Mouse (Mus musculus) ZHBTc4 (cell line): ENCODE measurements around the gene Dgat2.

Source experiments
- DNase-seq: peaks from one replicate; pipeline ENCODE4 v3.0.0-alpha.2; 2011; ENCODE audit warnings: low read depth, low spot score

Gene Dgat2

DNA sequence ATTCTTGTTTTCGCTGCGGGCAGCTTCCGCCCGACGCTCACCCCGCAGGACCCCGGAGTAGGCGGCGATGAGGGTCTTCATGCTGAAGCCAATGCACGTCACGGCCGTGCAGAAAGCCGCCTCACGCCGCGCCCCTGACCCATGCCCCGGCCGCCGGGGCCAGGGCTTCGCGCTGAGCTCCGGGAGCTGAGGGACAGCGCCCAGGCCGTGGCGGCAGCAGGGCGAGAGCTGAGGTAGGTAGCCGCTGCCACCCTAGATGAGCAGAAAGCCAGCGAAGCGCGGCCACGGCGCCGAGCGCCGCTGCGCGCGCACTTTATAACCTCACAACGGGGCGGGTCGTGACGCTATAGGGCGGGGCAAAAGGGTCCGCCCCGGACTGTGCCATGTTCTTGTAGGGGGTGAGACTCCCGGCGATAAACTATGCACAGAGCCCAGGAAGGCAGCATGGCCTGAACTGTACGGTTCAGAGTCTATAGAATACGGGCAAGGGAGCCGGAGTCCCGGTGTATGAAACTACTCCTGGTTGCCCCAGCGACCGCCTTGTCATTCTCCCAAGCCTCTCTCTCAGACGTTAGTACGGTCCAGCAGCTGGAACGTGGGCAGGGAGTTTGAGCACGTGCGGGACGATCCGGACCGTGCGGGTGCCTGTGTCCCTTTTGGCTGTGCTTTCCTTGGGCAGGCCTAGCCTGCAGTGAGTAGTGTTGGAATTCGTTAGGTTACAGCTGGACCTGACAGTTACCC lies at the start of gene Dgat2:
TSS of gene Dgat2 (minus strand) at position 288 of the 741 bp plus-strand sequence.
- peak; percentile 92 for DNase-seq

DNA sequence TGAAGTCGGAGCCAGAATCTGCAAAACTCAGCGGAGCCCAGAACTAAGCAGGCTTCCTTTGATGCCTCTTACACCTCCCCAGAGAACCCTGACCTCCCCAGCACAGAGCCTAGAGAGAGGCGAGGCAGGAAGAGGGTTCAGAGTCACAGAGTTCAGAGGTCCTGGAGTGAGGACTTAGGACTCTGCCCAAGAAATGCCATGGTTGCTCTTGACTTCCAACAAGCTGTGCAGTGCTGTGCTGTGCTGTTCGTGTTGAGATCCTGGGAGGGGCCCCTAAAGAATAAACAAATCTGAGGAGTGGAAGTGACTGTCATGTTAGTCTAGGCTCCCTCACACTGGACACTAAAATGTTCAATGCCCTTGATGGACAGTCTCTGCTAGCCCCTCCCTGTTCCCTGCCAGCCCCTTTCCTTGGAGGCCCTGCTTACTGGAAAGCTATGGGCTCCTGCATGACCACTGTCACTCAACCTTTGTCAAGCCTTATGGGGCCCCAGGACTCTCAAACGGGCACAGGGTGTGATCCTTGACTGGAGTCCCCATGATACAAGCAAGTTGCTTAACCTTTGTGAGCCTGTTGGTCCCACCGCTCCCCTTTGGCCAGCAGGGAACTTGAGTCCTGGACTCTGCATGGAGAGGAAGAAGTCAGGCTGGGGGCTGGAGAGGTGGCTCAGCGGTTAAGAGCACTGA lies 47.7 kb upstream of the Dgat2 start:
- no peak for DNase-seq

DNA sequence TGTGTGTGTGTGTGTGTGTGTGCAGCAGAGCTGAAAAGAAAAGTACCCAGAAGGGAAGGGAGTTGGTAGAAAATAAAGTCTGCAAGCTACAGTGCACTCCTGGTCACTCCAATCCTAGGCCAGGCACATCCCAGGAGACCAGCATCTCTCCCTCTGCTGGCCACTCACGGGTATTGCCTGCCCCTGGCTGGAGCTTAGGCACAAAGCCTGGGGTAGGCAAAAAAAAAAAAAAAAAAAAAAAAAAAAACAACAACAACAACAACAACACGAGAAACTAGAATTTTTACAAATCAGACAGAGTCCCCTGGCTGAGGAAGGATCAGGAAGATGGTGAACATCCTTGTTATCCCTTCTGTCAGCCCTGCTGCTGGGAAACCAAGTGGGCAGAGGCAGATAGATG lies 46.9 kb upstream of the Dgat2 start:
- peak; percentile 69 for DNase-seq

DNA sequence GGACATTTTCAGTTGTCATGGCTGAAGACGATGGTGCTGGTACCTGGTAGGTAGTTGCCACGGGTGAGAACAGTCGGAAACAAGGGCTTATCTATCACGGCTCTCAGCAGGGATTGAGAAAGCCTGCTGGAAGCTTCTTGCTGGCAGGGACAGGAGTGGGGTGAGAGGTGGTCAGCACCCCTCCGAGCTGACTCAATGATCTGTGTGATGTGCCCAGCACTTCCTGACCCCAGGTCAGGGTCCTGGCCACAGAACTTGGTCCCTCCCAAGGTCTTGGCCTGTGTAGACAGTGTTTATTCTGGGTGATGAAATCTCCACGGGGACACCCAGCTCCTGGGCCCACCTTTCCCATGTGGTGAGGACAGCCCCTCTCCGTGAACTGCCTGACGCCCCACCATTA lies 46.3 kb upstream of the Dgat2 start:
- no peak for DNase-seq

DNA sequence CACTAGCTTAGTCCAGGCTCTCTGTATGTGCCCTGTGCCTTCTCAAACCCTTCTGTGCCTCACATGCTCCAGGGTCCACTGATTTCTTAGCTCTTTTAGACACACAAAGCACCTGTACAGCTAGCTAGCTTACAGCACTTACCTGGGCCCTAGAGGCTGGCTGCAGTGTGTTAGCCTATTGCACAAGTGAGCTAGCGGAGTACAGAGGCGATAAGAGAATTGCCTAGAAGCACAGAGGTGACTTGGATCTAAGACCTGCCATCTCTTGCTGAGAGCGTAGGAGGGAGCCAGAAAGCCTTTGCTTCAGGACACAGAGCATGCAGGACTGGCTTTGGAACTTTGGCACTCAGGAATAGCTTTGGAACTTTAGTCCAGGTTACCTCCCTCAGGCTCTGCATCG lies 44.7 kb upstream of the Dgat2 start:
- no peak for DNase-seq

GRCm38 (mm10) chr7:99226662-99227061 lies 44.1 kb upstream of the Dgat2 start:
- DNase-seq, result no peak

DNA sequence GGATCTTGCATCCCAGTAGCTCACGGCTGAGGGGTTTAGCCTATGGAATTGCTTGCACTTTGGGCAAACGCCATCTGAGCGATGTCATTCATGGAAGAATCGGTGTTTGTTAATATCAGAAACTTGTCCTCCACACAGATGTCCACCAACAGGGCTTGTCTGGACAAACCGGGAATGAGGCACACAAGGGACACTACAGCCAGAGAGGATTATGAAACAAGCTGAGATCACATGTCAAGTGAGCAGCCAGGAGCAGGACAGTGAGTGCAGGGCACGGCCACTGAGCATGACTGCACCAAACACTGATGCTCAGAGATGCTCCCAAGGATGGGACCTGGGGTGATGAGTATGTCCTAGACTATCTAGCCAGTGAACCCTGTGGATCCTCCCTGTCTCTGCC lies 42.9 kb upstream of the Dgat2 start:
- DNase-seq, result no peak

DNA sequence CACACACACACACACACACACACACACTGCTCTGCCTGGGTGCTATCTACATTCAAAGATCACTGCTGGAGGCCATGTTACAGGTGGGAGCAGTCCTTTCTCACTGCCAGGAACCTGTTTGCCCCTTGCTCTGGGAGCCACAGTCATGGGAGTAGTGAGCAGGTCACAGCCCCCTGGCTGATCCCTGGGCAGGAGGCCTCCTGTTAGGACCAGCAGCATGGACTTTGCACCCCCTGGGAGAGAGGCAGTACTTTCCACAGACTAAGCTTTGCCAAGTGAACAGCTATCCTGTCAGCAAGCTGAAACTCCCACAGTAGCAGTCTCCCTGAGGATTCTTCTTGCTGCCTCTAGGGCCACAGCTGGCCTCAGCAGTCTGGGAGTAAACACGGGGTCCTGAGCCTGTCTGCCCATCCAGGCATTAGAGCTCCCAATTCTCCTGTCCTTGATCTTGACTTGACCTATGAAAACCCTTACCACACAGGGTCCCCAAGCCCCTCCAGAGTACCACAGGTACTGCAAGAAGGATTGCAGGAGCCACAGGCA lies 42.2 kb upstream of the Dgat2 start:
- DNase-seq, result no peak

DNA sequence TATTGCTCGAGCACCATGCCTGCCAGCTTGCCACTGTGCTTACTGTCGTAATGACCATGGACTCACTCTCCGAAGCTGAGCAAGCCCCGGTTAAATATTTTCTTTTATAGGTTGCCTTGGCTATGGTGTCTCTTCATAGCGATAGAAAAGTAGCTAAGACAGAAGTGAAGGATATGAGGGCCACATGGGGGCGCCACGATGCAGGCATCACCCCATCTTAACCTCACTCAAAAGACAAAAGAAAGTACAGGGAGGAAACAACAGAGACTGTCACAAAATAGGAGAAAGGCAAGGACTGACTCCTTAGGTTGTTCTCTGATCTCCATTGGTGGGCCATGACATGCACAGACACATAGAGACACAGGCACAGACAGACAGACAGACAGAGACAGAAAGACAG lies 41.7 kb upstream of the Dgat2 start:
- DNase-seq, result peak; percentile 23

DNA sequence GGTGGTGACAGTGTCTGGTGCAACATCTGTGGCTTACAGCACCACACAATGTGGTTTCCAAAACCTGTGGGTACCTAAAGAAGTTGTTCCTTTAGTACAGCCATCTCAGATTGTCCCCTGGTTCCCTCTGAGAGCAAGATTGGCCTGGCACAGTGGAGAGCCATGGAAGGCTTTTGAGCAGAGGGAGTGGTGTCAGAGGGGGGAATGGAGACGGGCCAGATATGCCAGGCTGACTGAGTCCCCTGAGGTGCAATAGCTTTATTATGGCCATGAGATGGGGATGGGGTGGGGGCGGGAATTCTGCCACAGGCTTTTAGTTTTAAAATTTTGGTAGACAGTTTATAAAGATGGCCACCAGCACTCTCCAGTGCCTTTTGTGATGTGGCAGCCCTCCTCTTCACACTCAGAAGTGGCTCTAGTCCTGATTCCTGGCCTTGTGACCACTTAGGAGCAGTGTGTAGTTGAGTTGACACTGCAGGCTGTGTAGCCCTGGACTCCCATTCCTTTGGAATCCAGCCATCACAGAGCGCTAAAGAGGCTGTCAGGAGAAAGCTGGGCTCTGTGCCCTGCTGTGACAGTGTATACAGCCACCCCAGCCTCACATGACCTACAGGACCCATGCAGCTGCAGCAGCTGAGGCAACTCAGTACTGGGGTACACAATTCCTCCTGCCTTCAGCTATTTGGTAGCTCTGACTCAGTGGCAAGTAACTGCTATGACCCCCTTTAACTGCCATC lies 35.0 kb upstream of the Dgat2 start:
- DNase-seq, result no peak

GRCm38 (mm10) chr7:99215347-99215855 lies 32.9 kb upstream of the Dgat2 start:
- DNase-seq, result no peak

DNA sequence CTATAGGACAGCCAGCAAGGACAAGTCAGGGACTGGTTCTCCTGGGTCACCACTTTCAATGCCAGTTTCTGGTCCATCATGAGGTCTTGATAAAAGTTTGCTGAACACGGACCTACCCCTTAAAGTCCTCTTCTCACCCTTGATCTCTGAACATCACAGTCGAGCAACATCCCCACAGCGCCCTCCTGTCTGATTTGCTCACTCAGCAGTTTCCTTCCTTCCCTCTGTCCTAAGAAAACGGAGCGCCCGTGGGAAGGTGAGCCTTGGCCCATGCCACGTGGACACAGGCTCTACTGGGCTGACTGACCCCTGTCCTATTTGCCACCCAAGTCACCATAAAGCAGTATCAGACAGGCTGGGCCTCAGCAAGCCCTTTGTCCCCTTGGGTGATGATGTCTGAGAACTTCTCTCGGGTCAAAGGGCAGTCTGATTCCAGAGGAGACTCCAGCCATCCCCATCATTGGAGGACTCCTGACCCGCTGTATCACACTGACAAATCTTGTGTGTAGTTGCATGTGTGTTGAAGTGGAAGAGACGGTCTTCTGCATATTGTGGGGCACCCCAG lies 32.2 kb upstream of the Dgat2 start:
- DNase-seq, result no peak

GRCm38 (mm10) chr7:99213686-99214085 lies 31.2 kb upstream of the Dgat2 start:
- DNase-seq, result no peak

DNA sequence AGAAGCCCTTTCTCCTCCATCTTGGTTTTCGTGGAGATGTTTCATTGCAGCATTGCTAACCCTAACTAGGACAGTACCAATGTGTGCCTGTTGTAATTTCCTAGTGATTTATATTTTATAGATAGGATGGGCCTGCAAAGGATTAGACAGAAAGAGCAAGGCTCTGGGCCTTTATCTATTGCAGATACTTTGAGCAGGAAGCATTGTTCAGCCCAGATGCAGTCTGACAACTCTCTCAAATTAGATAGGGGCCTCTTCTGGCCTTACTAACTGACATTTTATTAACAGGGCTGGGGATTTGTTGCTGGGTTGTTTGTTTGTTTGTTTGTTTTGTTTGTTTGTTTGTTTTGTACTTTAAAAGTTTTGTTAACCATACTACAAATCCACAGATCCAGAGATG lies 30.5 kb upstream of the Dgat2 start:
- DNase-seq, result no peak

DNA sequence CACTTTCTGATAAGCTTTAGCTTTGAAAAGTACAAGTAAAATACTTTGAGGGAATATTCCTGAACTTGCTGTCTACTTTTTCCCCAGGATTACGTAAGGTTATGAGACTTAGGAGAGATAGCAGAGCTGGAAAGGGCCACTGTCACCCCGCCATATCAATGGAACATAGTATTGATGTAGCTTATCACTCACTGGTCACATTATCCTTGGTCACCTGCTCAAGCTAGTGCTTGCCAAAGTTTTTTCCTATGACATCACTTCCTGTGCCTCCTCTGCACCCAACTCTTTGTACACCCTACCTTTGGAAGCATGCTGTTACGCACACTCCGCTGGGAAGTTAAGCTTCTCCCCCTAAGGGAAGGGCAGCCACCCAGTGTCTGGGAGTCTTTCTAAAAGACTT lies 26.2 kb upstream of the Dgat2 start:
- no peak for DNase-seq

GRCm38 (mm10) chr7:99206364-99206763 lies 23.8 kb upstream of the Dgat2 start:
- DNase-seq, result no peak

- DNase-seq, result no peak
These were observed 19.6 kb upstream of the Dgat2 start for GRCm38 (mm10) chr7:99202163-99202562.

GRCm38 (mm10) chr7:99200290-99200689 lies 17.8 kb upstream of the Dgat2 start:
- peak; percentile 31 for DNase-seq

- DNase-seq, result no peak
These were observed 17.1 kb upstream of the Dgat2 start for GRCm38 (mm10) chr7:99199451-99200175.

- DNase-seq, result no peak
These were observed 16.3 kb upstream of the Dgat2 start for GRCm38 (mm10) chr7:99198811-99199210.

DNA sequence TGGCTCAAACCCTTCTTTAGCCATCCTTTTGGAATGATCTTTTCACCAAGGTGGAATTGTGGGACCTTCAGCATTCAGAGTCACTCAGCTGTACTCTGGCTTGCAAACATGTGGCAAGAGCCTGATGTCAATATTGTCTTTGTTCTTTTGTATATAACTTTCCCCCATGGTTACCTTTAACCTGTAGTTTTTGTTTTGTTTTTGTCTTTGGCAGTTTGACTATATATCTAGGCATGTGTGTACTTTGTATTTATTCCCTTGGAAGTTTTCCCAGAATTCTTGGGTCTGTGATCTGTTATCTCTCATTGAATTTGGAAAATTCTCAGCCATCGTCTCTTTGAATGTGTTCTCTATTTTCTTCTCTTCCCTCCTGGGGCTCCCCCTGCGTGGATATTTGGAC lies 12.0 kb upstream of the Dgat2 start:
- no peak for DNase-seq
